Mouse (Mus musculus): Measurements from ENCODE around the gene Eml6.

- TF ChIP-seq MAFK (IDR thresholded peaks at IDR 0.05; ENCODE audit: insufficient read depth, low read depth, low read length): no peak
- TF ChIP-seq HCFC1 (IDR thresholded peaks at IDR 0.05; ENCODE audit: borderline replicate concordance, insufficient read depth, low read length): no peak
- TF ChIP-seq CHD2 (IDR thresholded peaks at IDR 0.05; ENCODE audit: low read depth, low read length): no peak
- TF ChIP-seq ZNF384 (IDR thresholded peaks at IDR 0.05; ENCODE audit: low read depth, low read length): no peak
Measured at GRCm38 (mm10) chr11:29870174-29870573, 155.7 kb downstream of the Eml6 start.
